Mouse (Mus musculus) CH12.LX (cell line): ENCODE results near the gene Tmem164. TPM values are rescaled to one million over a fixed set of nuclear protein-coding genes. Genes with fewer than 3 reads are reported as not detected.

ENCODE experiments used
- DNase-seq: peaks from one replicate; pipeline ENCODE4 v3.0.0-alpha.2; 2013; ENCODE audit errors: extremely low read depth
- H3K27ac ChIP-seq: 2 replicates; pipeline ENCODE4 v1.5.1; 2012; ENCODE audit warnings: low read depth, mild to moderate bottlenecking, control low read depth, moderate library complexity; ENCODE audit not compliant: insufficient read depth
- H3K27me3 ChIP-seq: replicated peaks from 2 replicates; pipeline ENCODE3; 2012; ENCODE audit warnings: inconsistent platforms
- H3K36me3 ChIP-seq, 2 experiments: replicated peaks in 1 of 2; 2 replicates each; pipeline versions ENCODE3 to v1.6.1; 2012; ENCODE audit warnings: inconsistent platforms in 1 of 2, low read length in 1 of 2, mild to moderate bottlenecking in 1 of 2, mixed read lengths in 1 of 2, moderate library complexity in 1 of 2; ENCODE audit not compliant: control insufficient read depth in 1 of 2, insufficient read depth in 1 of 2
- H3K4me1 ChIP-seq, 2 experiments: 2 replicates each; pipeline ENCODE4 v1.6.1; 2012; ENCODE audit warnings: inconsistent platforms in 1 of 2, moderate library complexity in 1 of 2; ENCODE audit not compliant: insufficient read depth in 2 of 2, control insufficient read depth in 1 of 2
- H3K4me2 ChIP-seq: 2 replicates; pipeline ENCODE4 v1.6.1; 2012; ENCODE audit warnings: low read depth, mild to moderate bottlenecking, control low read depth; ENCODE audit not compliant: poor library complexity, insufficient read depth, severe bottlenecking
- H3K4me3 ChIP-seq, 3 experiments: fragments of 150-350 bp in 1 of 3; sonication (generic) in 1 of 3; replicated peaks in 1 of 3; 2 replicates each; pipeline versions ENCODE3 to v1.5.1; 2011 to 2012; ENCODE audit warnings: low read depth in 2 of 3, low read length in 2 of 3, mild to moderate bottlenecking in 2 of 3, moderate library complexity in 2 of 3, control low read depth in 1 of 3, improper control_type of control experiment in 1 of 3, inconsistent platforms in 1 of 3, mixed read lengths in 1 of 3; ENCODE audit not compliant: poor library complexity in 1 of 3
- H3K79me2 ChIP-seq: replicated peaks from 2 replicates; pipeline ENCODE4 v1.6.1; 2012; ENCODE audit warnings: mild to moderate bottlenecking, moderate library complexity; ENCODE audit not compliant: control insufficient read depth, poor library complexity, insufficient read depth, severe bottlenecking; ENCODE audit errors: extremely low read depth
- H3K9ac ChIP-seq: 2 replicates; pipeline ENCODE4 v1.6.1; 2012; ENCODE audit warnings: low read depth, mild to moderate bottlenecking, control low read depth, moderate library complexity; ENCODE audit not compliant: insufficient read depth
- H3K9me3 ChIP-seq: replicated peaks from 2 replicates; pipeline ENCODE3; 2012; ENCODE audit warnings: low read length, inconsistent platforms, mixed read lengths
- BHLHE40 ChIP-seq: IDR thresholded peaks from 2 replicates; pipeline ENCODE4 v1.6.1; 2011; ENCODE audit warnings: mild to moderate bottlenecking, low read depth, low read length, improper control_type of control experiment
- CHD1 ChIP-seq: IDR thresholded peaks from 2 replicates; pipeline ENCODE4 v1.6.1; 2012; ENCODE audit warnings: low read depth, low read length, improper control_type of control experiment, inconsistent platforms
- CHD2 ChIP-seq: IDR thresholded peaks from 2 replicates; pipeline ENCODE4 v1.6.1; 2011; ENCODE audit warnings: low read length, improper control_type of control experiment
- CTCF ChIP-seq, 2 experiments: IDR thresholded peaks in 1 of 2; conservative IDR thresholded peaks in 1 of 2; 2 replicates each; pipeline ENCODE4 v1.5.1; 2011 to 2012; ENCODE audit warnings: low read depth in 2 of 2, low read length in 2 of 2, improper control_type of control experiment in 1 of 2, inconsistent platforms in 1 of 2, mild to moderate bottlenecking in 1 of 2, moderate library complexity in 1 of 2
- ELF1 ChIP-seq: IDR thresholded peaks from 2 replicates; pipeline ENCODE4 v1.6.1; 2014; ENCODE audit warnings: low read depth, mild to moderate bottlenecking, inconsistent platforms, low read length, improper control_type of control experiment
- ETS1 ChIP-seq: conservative IDR thresholded peaks from 2 replicates; pipeline ENCODE4 v1.6.1; 2012; ENCODE audit warnings: low read depth, mild to moderate bottlenecking, inconsistent platforms, low read length, improper control_type of control experiment, moderate library complexity
- HCFC1 ChIP-seq: IDR thresholded peaks from 2 replicates; pipeline ENCODE4 v1.6.1; 2012; ENCODE audit warnings: low read depth, mild to moderate bottlenecking, inconsistent platforms, low read length, improper control_type of control experiment
- IRF4 ChIP-seq: IDR thresholded peaks from 2 replicates; pipeline ENCODE4 v1.6.1; 2014; ENCODE audit warnings: low read depth, mild to moderate bottlenecking, inconsistent platforms, low read length, improper control_type of control experiment
- KAT2A ChIP-seq: IDR thresholded peaks from 2 replicates; pipeline ENCODE4 v1.6.1; 2012; ENCODE audit warnings: low read length, improper control_type of control experiment, inconsistent platforms; ENCODE audit not compliant: insufficient replicate concordance
- MAX ChIP-seq: IDR thresholded peaks from 2 replicates; pipeline ENCODE4 v1.6.1; 2011; ENCODE audit warnings: low read length, improper control_type of control experiment
- MAZ ChIP-seq: IDR thresholded peaks from 2 replicates; pipeline ENCODE4 v1.6.1; 2012; ENCODE audit warnings: low read depth, mild to moderate bottlenecking, inconsistent platforms, low read length, improper control_type of control experiment, moderate library complexity
- MEF2A ChIP-seq: IDR thresholded peaks from 2 replicates; pipeline ENCODE4 v1.6.1; 2014; ENCODE audit warnings: low read depth, mild to moderate bottlenecking, inconsistent platforms, low read length, improper control_type of control experiment, borderline replicate concordance
- MXI1 ChIP-seq: IDR thresholded peaks from 2 replicates; pipeline ENCODE4 v1.6.1; 2011; ENCODE audit warnings: mild to moderate bottlenecking, low read depth, low read length, improper control_type of control experiment
- MYC ChIP-seq: IDR thresholded peaks from 2 replicates; pipeline ENCODE4 v1.6.1; 2011; ENCODE audit warnings: low read depth, mild to moderate bottlenecking, improper control_type of control experiment, low read length
- NELFE ChIP-seq: IDR thresholded peaks from 2 replicates; pipeline ENCODE4 v1.6.1; 2011; ENCODE audit warnings: low read depth, low read length, improper control_type of control experiment
- NRF1 ChIP-seq: IDR thresholded peaks from 2 replicates; pipeline ENCODE4 v1.6.1; 2014; ENCODE audit warnings: low read depth, mild to moderate bottlenecking, inconsistent platforms, low read length, improper control_type of control experiment, moderate library complexity
- POLR2A ChIP-seq: IDR thresholded peaks from 2 replicates; pipeline ENCODE4 v1.6.1; 2011; ENCODE audit warnings: low read depth, mild to moderate bottlenecking, improper control_type of control experiment, low read length
- POLR2AphosphoS2 ChIP-seq: IDR thresholded peaks from 2 replicates; pipeline ENCODE4 v1.6.1; 2011; ENCODE audit warnings: low read depth, low read length, improper control_type of control experiment
- RCOR1 ChIP-seq: conservative IDR thresholded peaks from 2 replicates; pipeline ENCODE4 v1.6.1; 2012; ENCODE audit warnings: low read depth, mild to moderate bottlenecking, inconsistent platforms, low read length, improper control_type of control experiment
- SMC3 ChIP-seq: IDR thresholded peaks from 2 replicates; pipeline ENCODE4 v1.6.1; 2011; ENCODE audit warnings: low read depth, low read length, improper control_type of control experiment
- TBP ChIP-seq: conservative IDR thresholded peaks from 2 replicates; pipeline ENCODE4 v1.6.1; 2011; ENCODE audit warnings: low read depth, low read length, improper control_type of control experiment
- UBTF ChIP-seq: IDR thresholded peaks from 2 replicates; pipeline ENCODE4 v1.6.1; 2012; ENCODE audit warnings: low read depth, mild to moderate bottlenecking, inconsistent platforms, low read length, improper control_type of control experiment, moderate library complexity
- ZC3H11A ChIP-seq: IDR thresholded peaks from 2 replicates; pipeline ENCODE4 v1.6.1; 2012; ENCODE audit warnings: low read depth, mild to moderate bottlenecking, inconsistent platforms, low read length, improper control_type of control experiment
- ZNF384 ChIP-seq: IDR thresholded peaks from 2 replicates; pipeline ENCODE4 v1.6.1; 2012; ENCODE audit warnings: low read depth, low read length, improper control_type of control experiment, inconsistent platforms
- dilution Hi-C: fragments of 300-500 bp; cut with MboI; formaldehyde crosslinking; loops from 2 replicates; pipeline ENCODE4 v1.14.3; 2020; ENCODE audit warnings: low sequenced_read_pairs; ENCODE audit not compliant: extremely low pct_unique_long_range_greater_than_20kb, extremely low pct_ligation_motif_present
- in situ Hi-C: fragments of 300-500 bp; cut with MboI; formaldehyde crosslinking; loops from 3 replicates; pipeline ENCODE4 v1.14.3; 2019; ENCODE audit warnings: low sequenced_read_pairs, low pct_ligation_motif_present, low pct_unique_long_range_greater_than_20kb, mixed read lengths
- polyA plus RNA-seq: library from polyadenylated mRNA; unstranded; fragments of >175 nt; gene quantifications from 2 replicates; pipeline ENCODE4 v1.2.1, GENCODE M21; 2012; ENCODE audit warnings: low read depth; ENCODE audit not compliant: insufficient read length
- total RNA-seq, 2 experiments: library from RNA; depleted of rRNA; stranded (reverse); fragments of 300-350 nt in 1 of 2; fragments of >200 nt in 1 of 2; gene quantifications; 2 replicates each; pipeline ENCODE4 v1.2.3; 2012 to 2014

Gene Tmem164
- total and polyA plus RNA-seq, 3 experiments, result 19.2 to 22.7 (median 21.5) TPM

- no peak overlapping the region for H3K9ac ChIP-seq
- in situ Hi-C loops (no loop called here), dilution Hi-C loops (no loop called here)
- TF ChIP-seq NRF1 (no peak), CHD2 (no peak), CTCF (conservative IDR thresholded peaks at IDR 0.05 in 1 of 2, IDR thresholded peaks at IDR 0.05 in 1 of 2; ENCODE audit: low read depth in 2 of 2, low read length in 2 of 2) (no peak), ETS1 (no peak), ZNF384 (no peak), HCFC1 (no peak), ZC3H11A (no peak), MYC (no peak), POLR2AphosphoS2 (no peak), MAZ (no peak), NELFE (no peak), RCOR1 (no peak), CHD1 (no peak), TBP (no peak), UBTF (no peak), ELF1 (no peak), MEF2A (no peak), BHLHE40 (no peak), SMC3 (no peak), KAT2A (no peak)
- no peak overlapping the region for H3K4me2 ChIP-seq
- no peaks in the 10 kb centered on the region for H3K27me3 ChIP-seq
- H3K4me3 ChIP-seq, result no peak overlapping the region
- H3K9me3 ChIP-seq, result no peaks in the 10 kb centered on the region
- H3K79me2 ChIP-seq, result no peaks in the 10 kb centered on the region
- no peak for DNase-seq
- H3K27ac ChIP-seq, result no peak overlapping the region
- H3K36me3 ChIP-seq, result peaks cover 10 to 56% of the 10 kb centered on the region in 2 experiments
- peaks cover 0 to 12% of the 10 kb centered on the region in 2 experiments; a peak in 1 of 4 replicates for H3K4me1 ChIP-seq
Observed at GRCm38 (mm10) chrX:142837316-142837715, 156.1 kb downstream of the Tmem164 start.

GRCm38 (mm10) chrX:142838841-142839240 is 157.6 kb downstream of the Tmem164 start:
- no peaks in the 10 kb centered on the region for H3K27me3 ChIP-seq
- dilution Hi-C loops, result no loop called here
- in situ Hi-C loops, result no loop called here

More at GRCm38 (mm10) chrX:142838841-142839240, 157.6 kb downstream of the Tmem164 start:
- H3K9ac ChIP-seq, result no peak overlapping the region
- peaks cover 8 to 45% of the 10 kb centered on the region in 2 experiments for H3K36me3 ChIP-seq
- TF ChIP-seq MAX, result no peak
- no peak for TF ChIP-seq RCOR1
- TF ChIP-seq ZNF384, result no peak
- no peak for TF ChIP-seq SMC3
- TF ChIP-seq NELFE, result no peak
- no peak for TF ChIP-seq ETS1
- no peak for TF ChIP-seq POLR2AphosphoS2
- no peak for TF ChIP-seq MXI1
- TF ChIP-seq POLR2A, result no peak
- TF ChIP-seq ZC3H11A, result no peak
- no peak for TF ChIP-seq CHD1
- no peak for TF ChIP-seq IRF4
- no peak for DNase-seq
- no peak overlapping the region for H3K4me3 ChIP-seq
- H3K9me3 ChIP-seq, result no peaks in the 10 kb centered on the region
- no peak overlapping the region for H3K4me2 ChIP-seq
- H3K4me1 ChIP-seq, result peaks cover 0 to 12% of the 10 kb centered on the region in 2 experiments; a peak in 1 of 4 replicates
- H3K79me2 ChIP-seq, result no peaks in the 10 kb centered on the region
- H3K27ac ChIP-seq, result no peak overlapping the region
